Mouse (Mus musculus): Measurements from ENCODE around the gene Adgra1. TPM values are rescaled to one million over a fixed set of nuclear protein-coding genes. Genes with fewer than 3 reads are reported as not detected.

Gene Adgra1
- polyA plus RNA-seq, 1 experiment: 21.5 TPM

GRCm38 (mm10) chr7:139850677-139851076, 16.7 kb downstream of the Adgra1 start:
- Histone ChIP-seq H3K27ac (ENCODE audit: insufficient read depth, low read length) (no peak overlapping the region), H3K4me3 (replicated peaks; ENCODE audit: insufficient read depth, low read depth, low read length) (no peak overlapping the region), H3K27me3 (ENCODE audit: control insufficient read depth, insufficient read depth, low read length) (no peaks in the 10 kb centered on the region), H3K4me1 (ENCODE audit: control insufficient read depth, insufficient read depth, low read length) (no peaks in the 10 kb centered on the region)
- TF ChIP-seq CTCF (IDR thresholded peaks at IDR 0.05; ENCODE audit: borderline replicate concordance, insufficient read depth, low read depth, low read length) (no peak), POLR2A (IDR thresholded peaks at IDR 0.05; ENCODE audit: borderline replicate concordance, insufficient read depth, low read length) (no peak)
- no peak for DNase-seq
- WGBS: 80% methylated on average over 5 of the region's 5 CpGs

DNA sequence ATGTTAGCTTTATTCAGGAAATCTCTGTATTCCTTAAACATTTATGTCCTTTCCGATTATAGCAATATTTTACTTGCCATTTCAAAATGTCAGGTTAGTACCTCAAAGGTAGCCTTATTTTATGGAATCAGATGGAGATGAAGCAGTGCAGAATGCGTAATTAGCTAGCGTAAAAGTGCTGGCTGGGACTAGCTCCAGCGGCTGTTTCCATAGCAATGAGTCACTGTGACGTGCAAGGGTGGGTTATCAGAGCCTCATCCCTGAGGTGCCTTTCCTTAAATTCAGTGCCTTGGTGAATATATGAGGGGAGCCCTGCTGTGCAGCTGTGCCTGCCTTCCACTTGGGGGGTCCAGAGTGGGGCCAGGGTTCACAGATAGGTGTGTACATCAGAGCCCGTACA, 17.1 kb downstream of the Adgra1 start:
- DNase-seq: no peak
- WGBS: 80% methylated on average over 6 of the region's 6 CpGs

DNA sequence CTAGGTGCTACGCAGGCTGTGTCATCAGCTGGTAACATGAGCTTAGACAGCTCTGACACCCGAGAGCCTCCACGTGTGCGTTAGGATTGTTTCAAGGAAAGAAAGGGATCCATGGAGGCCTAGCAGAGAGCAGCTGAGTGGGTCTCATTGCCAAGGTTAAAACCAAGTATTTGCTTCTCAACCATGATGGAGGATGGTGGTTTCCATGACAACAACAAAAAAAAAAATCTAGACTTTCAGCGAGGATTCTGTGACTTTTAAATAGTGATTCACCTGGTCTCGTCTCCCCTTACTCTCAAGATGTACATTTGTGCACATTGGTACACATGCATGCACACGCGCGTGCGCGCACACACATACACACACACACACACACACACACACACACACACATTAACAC, 21.3 kb downstream of the Adgra1 start:
- 84% methylated on average over 11 of the region's 11 CpGs for WGBS
- H3K4me1 ChIP-seq (ENCODE audit: control insufficient read depth, insufficient read depth, low read length): no peaks in the 10 kb centered on the region
- no peaks in the 10 kb centered on the region for H3K27me3 ChIP-seq (ENCODE audit: control insufficient read depth, insufficient read depth, low read length)
- H3K4me3 ChIP-seq (replicated peaks; ENCODE audit: insufficient read depth, low read depth, low read length): no peak overlapping the region
- H3K27ac ChIP-seq (ENCODE audit: insufficient read depth, low read length): no peak overlapping the region
- no peak for TF ChIP-seq CTCF (IDR thresholded peaks at IDR 0.05; ENCODE audit: borderline replicate concordance, insufficient read depth, low read depth, low read length)
- TF ChIP-seq POLR2A (IDR thresholded peaks at IDR 0.05; ENCODE audit: borderline replicate concordance, insufficient read depth, low read length): no peak
- DNase-seq: no peak

More for the DNA sequence above, 17.1 kb downstream of the Adgra1 start:
- Histone ChIP-seq H3K27ac (ENCODE audit: insufficient read depth, low read length) (no peak overlapping the region), H3K4me3 (replicated peaks; ENCODE audit: insufficient read depth, low read depth, low read length) (no peak overlapping the region), H3K27me3 (ENCODE audit: control insufficient read depth, insufficient read depth, low read length) (no peaks in the 10 kb centered on the region), H3K4me1 (ENCODE audit: control insufficient read depth, insufficient read depth, low read length) (no peaks in the 10 kb centered on the region)
- TF ChIP-seq CTCF (IDR thresholded peaks at IDR 0.05; ENCODE audit: borderline replicate concordance, insufficient read depth, low read depth, low read length) (no peak), POLR2A (IDR thresholded peaks at IDR 0.05; ENCODE audit: borderline replicate concordance, insufficient read depth, low read length) (no peak)

DNA sequence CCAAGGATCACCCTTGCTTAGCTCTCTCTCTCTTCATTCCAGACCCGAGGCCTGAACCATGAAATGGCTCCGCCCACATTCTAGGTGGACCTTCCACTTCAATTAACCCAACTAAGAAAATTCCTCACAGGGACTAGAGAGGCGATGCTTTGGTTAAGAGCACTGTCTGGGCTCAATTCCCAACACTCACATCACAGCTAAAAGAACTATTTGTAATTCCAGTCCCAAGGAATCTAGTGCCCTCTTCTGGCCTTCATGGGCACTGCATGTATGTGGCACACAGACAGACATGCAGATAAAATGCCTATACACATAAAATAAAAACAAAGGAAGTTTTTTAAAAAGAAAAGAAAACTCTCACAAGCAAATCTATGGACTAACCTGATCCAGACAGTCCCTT, 27.4 kb downstream of the Adgra1 start:
- Histone ChIP-seq H3K27me3 (ENCODE audit: control insufficient read depth, insufficient read depth, low read length) (no peaks in the 10 kb centered on the region), H3K27ac (ENCODE audit: insufficient read depth, low read length) (no peak overlapping the region), H3K4me1 (ENCODE audit: control insufficient read depth, insufficient read depth, low read length) (peaks cover 3% of the 10 kb centered on the region), H3K4me3 (replicated peaks; ENCODE audit: insufficient read depth, low read depth, low read length) (no peak overlapping the region)
- TF ChIP-seq POLR2A (IDR thresholded peaks at IDR 0.05; ENCODE audit: borderline replicate concordance, insufficient read depth, low read length) (no peak), CTCF (IDR thresholded peaks at IDR 0.05; ENCODE audit: borderline replicate concordance, insufficient read depth, low read depth, low read length) (peak; percentile 64; the same call in 1 of the 2 replicates)
- WGBS: 20% methylated on average over 3 of the region's 3 CpGs
- peak; percentile 59 to 75 for DNase-seq

DNA sequence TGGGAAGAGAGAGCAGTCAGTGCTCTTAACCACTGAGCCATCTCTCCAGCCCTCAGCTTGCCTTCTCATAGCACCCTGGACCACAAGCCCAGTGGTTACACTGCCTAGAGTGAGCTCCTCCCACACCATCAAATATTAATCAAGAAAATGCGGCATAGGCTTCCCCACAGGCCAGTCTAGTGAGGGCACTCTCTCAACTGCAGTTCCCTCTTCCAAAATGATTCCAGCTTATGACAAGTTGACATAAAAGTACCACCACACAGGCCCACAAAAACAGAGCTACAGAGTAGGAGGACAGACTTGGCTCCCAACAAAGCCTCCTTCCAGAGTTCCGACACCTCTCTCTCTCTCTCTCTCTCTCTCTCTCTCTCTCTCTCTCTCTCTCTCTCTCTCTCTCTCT, 29.1 kb downstream of the Adgra1 start:
- 94% methylated on average over 2 of the region's 2 CpGs for WGBS
- DNase-seq: no peak
- H3K4me1 ChIP-seq (ENCODE audit: control insufficient read depth, insufficient read depth, low read length): peaks cover 4% of the 10 kb centered on the region

GRCm38 (mm10) chr7:139864253-139864652, 30.3 kb downstream of the Adgra1 start:
- TF ChIP-seq POLR2A (IDR thresholded peaks at IDR 0.05; ENCODE audit: borderline replicate concordance, insufficient read depth, low read length) (no peak), CTCF (IDR thresholded peaks at IDR 0.05; ENCODE audit: borderline replicate concordance, insufficient read depth, low read depth, low read length) (peak; percentile 53)
- no peak overlapping the region for H3K4me3 ChIP-seq (replicated peaks; ENCODE audit: insufficient read depth, low read depth, low read length)
- H3K27me3 ChIP-seq (ENCODE audit: control insufficient read depth, insufficient read depth, low read length): no peaks in the 10 kb centered on the region
- peak in 1 of 2 experiments; percentile 35 for DNase-seq
- H3K4me1 ChIP-seq (ENCODE audit: control insufficient read depth, insufficient read depth, low read length): peaks cover 4% of the 10 kb centered on the region
- no peak overlapping the region for H3K27ac ChIP-seq (ENCODE audit: insufficient read depth, low read length)
- 54% methylated on average over 2 of the region's 2 CpGs for WGBS

More for the DNA sequence above, 29.1 kb downstream of the Adgra1 start:
- no peak for TF ChIP-seq POLR2A (IDR thresholded peaks at IDR 0.05; ENCODE audit: borderline replicate concordance, insufficient read depth, low read length)
- TF ChIP-seq CTCF (IDR thresholded peaks at IDR 0.05; ENCODE audit: borderline replicate concordance, insufficient read depth, low read depth, low read length): no peak
- Histone ChIP-seq H3K27me3 (ENCODE audit: control insufficient read depth, insufficient read depth, low read length) (no peaks in the 10 kb centered on the region), H3K4me3 (replicated peaks; ENCODE audit: insufficient read depth, low read depth, low read length) (no peak overlapping the region), H3K27ac (ENCODE audit: insufficient read depth, low read length) (no peak overlapping the region)

DNA sequence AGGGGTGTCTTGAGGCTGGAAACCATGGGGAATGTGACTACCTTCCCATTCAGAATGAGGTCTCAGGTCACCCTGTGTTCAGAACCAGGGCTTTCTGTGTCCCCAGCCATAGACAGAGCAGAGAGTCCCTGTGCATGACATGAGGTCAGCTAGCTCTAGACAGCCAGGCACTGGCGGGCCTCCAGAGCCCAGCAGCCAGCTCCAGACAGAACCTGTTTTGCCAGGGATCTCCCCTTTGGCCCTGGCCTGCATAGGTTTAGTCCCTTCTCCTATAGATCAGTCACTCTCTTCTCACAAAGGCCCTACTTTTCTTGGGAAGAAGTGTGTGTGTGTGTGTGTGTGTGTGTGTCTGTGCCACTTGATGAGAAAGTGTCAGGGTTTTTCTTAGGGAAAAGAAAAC, 30.9 kb downstream of the Adgra1 start:
- Histone ChIP-seq H3K4me1 (ENCODE audit: control insufficient read depth, insufficient read depth, low read length) (peaks cover 4% of the 10 kb centered on the region), H3K4me3 (replicated peaks; ENCODE audit: insufficient read depth, low read depth, low read length) (no peak overlapping the region), H3K27ac (ENCODE audit: insufficient read depth, low read length) (no peak overlapping the region), H3K27me3 (ENCODE audit: control insufficient read depth, insufficient read depth, low read length) (no peaks in the 10 kb centered on the region)
- WGBS: 88% methylated on average over 1 of the region's 1 CpGs
- no peak for DNase-seq
- no peak for TF ChIP-seq CTCF (IDR thresholded peaks at IDR 0.05; ENCODE audit: borderline replicate concordance, insufficient read depth, low read depth, low read length)
- no peak for TF ChIP-seq POLR2A (IDR thresholded peaks at IDR 0.05; ENCODE audit: borderline replicate concordance, insufficient read depth, low read length)

DNA sequence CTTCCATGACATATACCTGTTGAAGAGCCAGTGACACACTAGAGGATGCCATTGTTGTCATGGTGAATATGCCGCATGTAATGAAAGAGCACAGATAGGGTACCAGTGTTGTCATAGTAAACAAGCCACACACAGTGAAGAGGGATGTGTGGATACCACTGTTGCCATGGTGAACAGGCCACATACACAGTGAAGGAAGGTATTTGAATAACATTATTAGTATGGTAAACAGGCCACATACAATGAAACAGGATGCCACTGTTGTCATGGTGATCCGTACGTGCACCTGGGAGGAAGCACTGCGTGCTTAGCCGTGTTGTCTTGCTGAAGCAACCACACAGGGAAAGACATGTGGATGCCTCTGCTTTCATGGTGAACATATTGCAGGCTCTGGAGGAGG, 37.0 kb downstream of the Adgra1 start:
- Histone ChIP-seq H3K4me1 (ENCODE audit: control insufficient read depth, insufficient read depth, low read length) (peaks cover 9% of the 10 kb centered on the region), H3K27me3 (ENCODE audit: control insufficient read depth, insufficient read depth, low read length) (no peaks in the 10 kb centered on the region), H3K4me3 (replicated peaks; ENCODE audit: insufficient read depth, low read depth, low read length) (no peak overlapping the region), H3K27ac (ENCODE audit: insufficient read depth, low read length) (no peak overlapping the region)
- TF ChIP-seq CTCF (IDR thresholded peaks at IDR 0.05; ENCODE audit: borderline replicate concordance, insufficient read depth, low read depth, low read length): no peak
- no peak for TF ChIP-seq POLR2A (IDR thresholded peaks at IDR 0.05; ENCODE audit: borderline replicate concordance, insufficient read depth, low read length)
- WGBS: 85% methylated on average over 5 of the region's 5 CpGs
- DNase-seq: no peak

All from cerebellum, adult 2 months (tissue).